Mouse (Mus musculus): ENCODE results near the gene Hyal2.

DNA sequence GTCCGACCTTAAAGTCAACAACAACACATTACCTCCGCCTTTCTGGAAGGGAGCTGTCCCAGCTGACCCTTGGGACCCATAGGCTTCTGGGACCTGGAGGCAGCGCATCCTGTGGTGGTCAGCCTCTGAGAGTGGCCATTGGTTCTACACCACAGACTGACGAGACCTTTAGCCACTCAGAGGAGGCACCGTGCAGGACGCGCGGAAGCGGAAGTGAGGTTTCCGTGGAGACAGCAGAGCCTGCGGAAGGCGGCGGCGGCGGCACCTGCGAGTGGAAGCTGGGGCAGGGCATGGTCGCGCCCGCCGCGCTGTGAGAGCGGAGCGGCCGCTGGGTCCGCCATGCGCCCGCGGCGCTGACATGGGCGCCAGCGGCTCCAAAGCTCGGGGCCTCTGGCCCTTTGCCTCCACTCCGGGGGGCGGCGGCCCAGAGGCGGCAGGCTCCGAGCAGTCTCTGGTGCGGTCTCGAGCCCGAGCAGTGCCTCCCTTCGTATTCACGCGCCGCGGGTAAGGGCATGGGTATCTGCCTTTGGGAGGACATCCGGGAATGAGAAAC lies 4.6 kb upstream of the Hyal2 start, which contains the start of gene Tusc2:
- TF ChIP-seq CTCF (IDR thresholded peaks at IDR 0.05; ENCODE audit: low read depth) (no peak), EP300 (IDR thresholded peaks at IDR 0.05; ENCODE audit: low read depth) (no peak)
